Mouse (Mus musculus) spleen, postnatal 36 days (tissue): ENCODE data around the gene Nampt.

Experiments
- DNase-seq, 2 experiments: peaks; one replicate each; pipeline ENCODE4 v3.0.0; 2022; ENCODE audit warnings: low spot score in 2 of 2, mixed read lengths in 1 of 2

Gene Nampt

GRCm38 (mm10) chr12:32819416-32819815, at the start of gene Nampt:
TSS of gene Nampt (plus strand) at chr12:32819545.
- DNase-seq: no peak

- DNase-seq: no peak
Observed at GRCm38 (mm10) chr12:32770766-32771165, 48.6 kb upstream of the Nampt start.

- peak; percentile 6 to 33 for DNase-seq
Observed at GRCm38 (mm10) chr12:32774592-32774991, 44.8 kb upstream of the Nampt start.

- DNase-seq: no peak
Observed at GRCm38 (mm10) chr12:32789092-32789491, 30.3 kb upstream of the Nampt start.

GRCm38 (mm10) chr12:32795765-32796471, 23.4 kb upstream of the Nampt start:
- DNase-seq: peak in 1 of 2 experiments; percentile 5

GRCm38 (mm10) chr12:32797438-32797837, 21.9 kb upstream of the Nampt start:
- no peak for DNase-seq

- no peak for DNase-seq
Observed at GRCm38 (mm10) chr12:32801078-32801477, 18.3 kb upstream of the Nampt start.

- DNase-seq: no peak
Observed at GRCm38 (mm10) chr12:32805559-32805958, 13.8 kb upstream of the Nampt start.

GRCm38 (mm10) chr12:32819823-32820605, 669 bp downstream of the Nampt start:
- DNase-seq: peak; percentile 97

GRCm38 (mm10) chr12:32820688-32821503, 1.6 kb downstream of the Nampt start:
- DNase-seq: peak; percentile 62 to 65

GRCm38 (mm10) chr12:32821504-32822011, 2.2 kb downstream of the Nampt start:
- DNase-seq: no peak

- no peak for DNase-seq
Observed at GRCm38 (mm10) chr12:32822066-32822465, 2.7 kb downstream of the Nampt start.

- DNase-seq: no peak
Observed at GRCm38 (mm10) chr12:32824586-32824985, 5.2 kb downstream of the Nampt start.

- DNase-seq: peak; percentile 46 to 69
Observed at GRCm38 (mm10) chr12:32826971-32827370, 7.6 kb downstream of the Nampt start.

- DNase-seq: peak; percentile 13 to 23
Observed at GRCm38 (mm10) chr12:32828137-32828760, 8.9 kb downstream of the Nampt start.

GRCm38 (mm10) chr12:32829321-32830090, 10.2 kb downstream of the Nampt start:
- no peak for DNase-seq

GRCm38 (mm10) chr12:32832076-32832475, 12.7 kb downstream of the Nampt start:
- no peak for DNase-seq

GRCm38 (mm10) chr12:32834781-32835180, 15.4 kb downstream of the Nampt start:
- no peak for DNase-seq

GRCm38 (mm10) chr12:32835235-32835634, 15.9 kb downstream of the Nampt start:
- DNase-seq: no peak

- no peak for DNase-seq
Observed at GRCm38 (mm10) chr12:32838406-32838805, 19.1 kb downstream of the Nampt start.

- DNase-seq: no peak
Observed at GRCm38 (mm10) chr12:32838954-32839353, 19.6 kb downstream of the Nampt start.
